Mouse (Mus musculus) lung, embryonic 16.5 days (tissue): Measurements from ENCODE around the gene Rnf130. TPM values are rescaled to one million over a fixed set of nuclear protein-coding genes. Genes with fewer than 3 reads are reported as not detected.
"Not testable (repeated sequence)": the region's sequence is repeated elsewhere in the genome, so short reads cannot be mapped to it uniquely, and the experiment has no call there.

Source experiments
- ATAC-seq: fragments of 200-750 bp; cut with Nextera tagmentation; 2 replicates; pipeline ENCODE4 v1.8.0; 2017; ENCODE audit warnings: low read depth, mild to moderate bottlenecking, moderate library complexity
- H3K27ac ChIP-seq: fragments of 300-500 bp; sonication (generic); 2 replicates; pipeline ENCODE4 v1.5.1; 2014; ENCODE audit warnings: mild to moderate bottlenecking, control low read depth, low read length
- H3K27me3 ChIP-seq: fragments of 300-500 bp; sonication (generic); 2 replicates; pipeline ENCODE4 v1.6.1; 2014; ENCODE audit warnings: low read depth, low read length, mixed read lengths; ENCODE audit not compliant: control insufficient read depth, insufficient read depth
- H3K36me3 ChIP-seq: fragments of 300-500 bp; sonication (generic); 2 replicates; pipeline ENCODE4 v1.6.1; 2014; ENCODE audit warnings: low read length; ENCODE audit not compliant: control insufficient read depth, insufficient read depth
- H3K4me1 ChIP-seq: fragments of 300-500 bp; sonication (generic); replicated peaks from 2 replicates; pipeline ENCODE4 v1.6.1; 2014; ENCODE audit warnings: low read length, mixed read lengths; ENCODE audit not compliant: control insufficient read depth, insufficient read depth
- H3K4me2 ChIP-seq: fragments of 300-500 bp; sonication (generic); 2 replicates; pipeline ENCODE4 v1.6.1; 2014; ENCODE audit warnings: low read depth, low read length, control low read depth
- H3K4me3 ChIP-seq: fragments of 300-500 bp; sonication (generic); 2 replicates; pipeline ENCODE4 v1.5.1; 2014; ENCODE audit warnings: mild to moderate bottlenecking, low read length, control low read depth
- H3K9ac ChIP-seq: fragments of 300-500 bp; sonication (generic); 2 replicates; pipeline ENCODE4 v1.6.1; 2014; ENCODE audit warnings: low read length, control low read depth
- H3K9me3 ChIP-seq: fragments of 300-500 bp; sonication (generic); 2 replicates; pipeline ENCODE4 v1.6.1; 2016; ENCODE audit warnings: low read length; ENCODE audit not compliant: control insufficient read depth
- WGBS: fragments of 180-500 bp; shearing (Covaris S2); extraction: QIAGEN DNeasy Blood & Tissue Kit; methylation state at CpG from one replicate; pipeline ENCODE4 v1.1.7; 2014; 5-methylcytosine and 5-hydroxymethylcytosine counted together
- polyA plus RNA-seq: library from polyadenylated mRNA; unstranded; fragments of >200 nt; fragmentation: Nextera tagmentation; extraction: Ambion mirVana; gene quantifications from 2 replicates; pipeline ENCODE4 v1.2.1, GENCODE M21; 2015

Gene Rnf130
- polyA plus RNA-seq, 1 experiment from 2014 or later, result 38.3 TPM

GRCm38 (mm10) chr11:50089840-50090239 lies 64.7 kb downstream of the Rnf130 start:
- ATAC-seq, result no peak
- Histone ChIP-seq H3K4me1 (no peaks in the 10 kb centered on the region), H3K27me3 (no peaks in the 10 kb centered on the region), H3K4me2 (no peak overlapping the region), H3K9ac (no peak overlapping the region), H3K4me3 (no peak overlapping the region), H3K9me3 (no peaks in the 10 kb centered on the region), H3K36me3 (peaks cover 10% of the 10 kb centered on the region), H3K27ac (no peak overlapping the region)
- WGBS, result 79% methylated on average over 1 of the region's 1 CpGs

DNA sequence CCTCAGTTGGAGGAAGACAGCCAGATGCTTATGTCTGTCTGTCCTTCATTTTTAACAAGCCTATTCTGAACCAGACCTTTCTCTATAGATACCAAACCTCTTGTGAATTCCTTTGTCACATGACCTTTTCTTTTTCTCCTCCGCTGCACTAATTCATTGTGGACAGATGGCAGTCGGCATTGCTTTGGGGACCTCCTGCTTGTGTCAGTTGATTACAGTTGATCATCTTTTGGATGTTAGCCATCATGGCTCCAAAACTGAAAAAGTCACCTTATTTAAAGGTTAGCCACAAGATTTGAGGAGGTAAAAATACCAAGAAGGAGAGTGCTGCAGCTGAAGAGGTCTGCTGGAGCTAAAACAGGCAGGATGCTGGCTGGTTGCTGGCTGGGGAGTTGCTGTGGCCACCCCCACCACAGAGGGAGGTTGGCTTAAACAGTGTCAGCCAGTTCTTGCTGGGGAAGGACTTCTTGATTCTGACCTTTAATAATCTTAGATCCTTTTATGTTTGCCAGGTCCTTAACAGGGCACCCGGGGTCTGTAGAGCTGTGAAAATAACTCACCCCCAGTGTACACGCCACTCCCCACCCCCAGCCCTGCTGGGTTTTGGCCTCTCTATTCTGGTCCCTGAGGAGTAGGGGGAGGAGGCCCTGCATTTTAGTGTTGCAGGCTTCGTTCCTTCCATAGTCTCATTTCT lies 66.0 kb downstream of the Rnf130 start:
- H3K27ac ChIP-seq, result no peak overlapping the region
- H3K36me3 ChIP-seq, result peaks cover 10% of the 10 kb centered on the region
- ATAC-seq, result no peak
- H3K4me3 ChIP-seq, result no peak overlapping the region
- no peaks in the 10 kb centered on the region for H3K27me3 ChIP-seq
- H3K4me2 ChIP-seq, result no peak overlapping the region
- no peaks in the 10 kb centered on the region for H3K9me3 ChIP-seq
- H3K4me1 ChIP-seq, result no peaks in the 10 kb centered on the region
- 57% methylated on average over 5 of the region's 5 CpGs for whole genome bisulfite sequencing
- no peak overlapping the region for H3K9ac ChIP-seq

DNA sequence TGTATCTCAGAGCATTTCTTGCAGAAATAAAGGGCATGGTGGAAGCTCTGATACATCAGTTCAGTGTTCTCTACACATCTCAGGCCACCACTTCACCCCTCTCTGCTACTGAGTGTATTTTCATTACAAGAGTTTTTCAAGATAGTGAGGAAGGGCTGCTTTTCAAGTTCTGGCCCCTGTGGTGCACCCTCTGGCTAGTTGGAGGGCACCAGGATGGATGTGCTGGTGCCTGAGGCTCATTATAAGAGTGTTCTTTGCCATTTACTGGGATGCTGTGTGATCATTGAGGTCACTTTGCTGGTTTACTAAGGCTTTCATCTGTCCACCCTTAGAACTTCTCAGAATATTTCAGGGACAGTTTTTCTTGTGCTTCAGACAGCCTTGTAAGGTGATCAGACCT lies 66.5 kb downstream of the Rnf130 start:
- Histone ChIP-seq H3K27ac (no peak overlapping the region), H3K9ac (no peak overlapping the region), H3K4me2 (no peak overlapping the region), H3K36me3 (peaks cover 10% of the 10 kb centered on the region), H3K9me3 (no peaks in the 10 kb centered on the region), H3K27me3 (no peaks in the 10 kb centered on the region), H3K4me1 (no peaks in the 10 kb centered on the region), H3K4me3 (no peak overlapping the region)
- no peak for ATAC-seq

DNA sequence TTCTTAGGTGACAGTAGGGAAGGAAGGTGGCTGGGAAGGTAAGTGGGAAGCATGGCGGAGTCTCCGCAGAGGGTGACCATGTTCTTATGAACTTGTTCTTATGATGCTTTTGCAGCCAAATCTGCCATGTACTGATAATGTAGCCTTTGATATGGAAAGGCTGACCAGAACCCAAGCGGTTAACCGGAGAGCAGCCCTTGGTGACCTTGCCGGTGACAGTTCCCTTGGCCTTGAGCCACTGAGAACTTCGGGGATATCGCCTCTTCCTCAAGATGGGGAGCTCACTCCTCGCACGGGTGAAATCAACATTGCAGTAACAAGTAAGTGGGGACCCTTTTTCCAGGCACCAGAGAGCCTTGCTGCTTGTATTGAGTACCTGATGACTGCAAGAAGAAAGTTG lies 70.5 kb downstream of the Rnf130 start:
- no peak overlapping the region for H3K9ac ChIP-seq
- no peak overlapping the region for H3K27ac ChIP-seq
- no peaks in the 10 kb centered on the region for H3K4me1 ChIP-seq
- H3K4me2 ChIP-seq, result no peak overlapping the region
- H3K9me3 ChIP-seq, result no peaks in the 10 kb centered on the region
- peaks cover 6% of the 10 kb centered on the region; the same call in 1 of the 2 replicates for H3K36me3 ChIP-seq
- H3K27me3 ChIP-seq, result no peaks in the 10 kb centered on the region
- WGBS, result 73% methylated on average over 9 of the region's 9 CpGs
- ATAC-seq, result no peak
- H3K4me3 ChIP-seq, result no peak overlapping the region

GRCm38 (mm10) chr11:50097091-50097490 lies 71.9 kb downstream of the Rnf130 start:
- no peak overlapping the region for H3K4me3 ChIP-seq
- 92% methylated on average over 6 of the region's 6 CpGs for WGBS
- no peaks in the 10 kb centered on the region for H3K27me3 ChIP-seq
- no peak overlapping the region for H3K27ac ChIP-seq
- H3K9me3 ChIP-seq, result no peaks in the 10 kb centered on the region
- no peak for ATAC-seq
- no peak overlapping the region for H3K9ac ChIP-seq
- no peaks in the 10 kb centered on the region for H3K4me1 ChIP-seq
- H3K4me2 ChIP-seq, result no peak overlapping the region
- H3K36me3 ChIP-seq, result peaks cover 6% of the 10 kb centered on the region; the same call in 1 of the 2 replicates

DNA sequence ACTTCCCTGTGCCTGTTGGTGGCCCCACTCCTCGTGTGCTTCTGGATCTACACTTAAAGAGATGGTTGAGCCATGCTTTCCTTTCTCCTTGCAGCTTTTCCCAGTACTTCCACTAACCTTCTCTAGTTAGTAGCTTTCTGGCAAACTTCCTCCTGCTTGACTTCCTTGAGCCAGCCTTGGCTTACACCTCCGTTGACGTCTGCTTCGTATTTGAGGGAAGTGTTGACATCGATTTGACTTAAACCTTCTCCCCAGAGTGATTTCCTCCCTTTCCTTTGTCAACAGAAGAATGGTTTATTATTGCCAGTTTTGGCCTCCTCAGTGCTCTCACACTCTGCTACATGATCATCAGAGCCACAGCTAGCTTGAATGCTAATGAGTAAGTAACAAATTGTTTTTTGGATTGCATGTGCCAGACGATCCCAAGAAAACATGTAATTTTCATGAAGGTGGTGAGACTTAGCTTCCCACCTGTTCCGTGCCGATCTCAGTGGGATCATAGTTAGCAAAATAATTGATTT lies 73.9 kb downstream of the Rnf130 start:
- ATAC-seq, result no peak
- Histone ChIP-seq H3K36me3 (peaks cover 3% of the 10 kb centered on the region; the same call in 1 of the 2 replicates), H3K4me1 (no peaks in the 10 kb centered on the region), H3K27me3 (no peaks in the 10 kb centered on the region), H3K27ac (peak overlapping the region; percentile 37), H3K4me3 (no peak overlapping the region), H3K9ac (no peak overlapping the region), H3K4me2 (no peak overlapping the region), H3K9me3 (no peaks in the 10 kb centered on the region)
- WGBS, result 69% methylated on average over 8 of the region's 8 CpGs

- no peaks in the 10 kb centered on the region for H3K4me1 ChIP-seq
- H3K36me3 ChIP-seq, result peaks cover 3% of the 10 kb centered on the region; the same call in 1 of the 2 replicates
- no peaks in the 10 kb centered on the region for H3K9me3 ChIP-seq
- no peak overlapping the region; the same call in 1 of the 2 replicates for H3K27ac ChIP-seq
- no peaks in the 10 kb centered on the region for H3K27me3 ChIP-seq
- no peak for ATAC-seq
- WGBS, result 47% methylated on average over 2 of the region's 2 CpGs
- H3K4me2 ChIP-seq, result no peak overlapping the region
- H3K4me3 ChIP-seq, result no peak overlapping the region
- H3K9ac ChIP-seq, result no peak overlapping the region
These were observed 74.5 kb downstream of the Rnf130 start for GRCm38 (mm10) chr11:50099692-50100091.

DNA sequence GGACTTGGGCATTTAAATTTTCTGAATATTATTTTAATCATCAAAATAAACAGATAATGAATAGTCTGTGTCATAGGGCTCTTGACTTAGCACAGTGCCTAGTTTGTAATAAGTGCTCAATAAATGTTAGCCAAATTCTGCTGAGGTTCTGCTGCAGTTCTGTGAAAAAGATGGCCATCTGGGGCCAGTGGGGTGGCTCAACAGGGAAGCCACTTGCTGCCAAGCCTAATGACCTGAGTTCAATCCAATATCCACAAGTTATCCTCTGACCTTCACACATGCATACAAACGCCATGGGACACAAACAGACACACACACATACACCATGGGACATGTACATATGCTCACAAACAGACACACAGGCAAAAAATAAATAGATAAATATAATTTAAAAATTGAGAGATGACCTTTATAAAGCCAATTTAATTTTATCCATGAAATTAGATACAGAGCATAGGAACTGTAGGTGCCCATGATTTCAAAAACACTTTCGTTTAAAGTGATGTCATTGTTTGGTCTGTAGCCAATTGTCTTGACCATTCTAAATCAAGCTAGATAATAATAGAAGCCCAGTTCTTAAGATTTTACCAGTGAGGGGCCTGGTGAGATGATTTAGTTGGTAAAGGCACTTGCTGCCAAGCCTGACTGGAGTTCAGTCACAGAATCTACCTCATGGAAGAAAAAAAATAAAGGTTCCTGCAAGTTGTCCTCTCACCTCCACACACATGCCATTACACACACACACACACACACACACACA lies 75.6 kb downstream of the Rnf130 start:
- peaks cover 1% of the 10 kb centered on the region; the same call in 1 of the 2 replicates for H3K36me3 ChIP-seq
- H3K9ac ChIP-seq, result no peak overlapping the region
- no peak overlapping the region for H3K4me2 ChIP-seq
- 81% methylated on average over 2 of the region's 2 CpGs for WGBS
- H3K9me3 ChIP-seq, result no peaks in the 10 kb centered on the region
- no peak overlapping the region for H3K27ac ChIP-seq
- no peaks in the 10 kb centered on the region for H3K4me1 ChIP-seq
- H3K27me3 ChIP-seq, result no peaks in the 10 kb centered on the region
- H3K4me3 ChIP-seq, result no peak overlapping the region
- ATAC-seq, result no peak

DNA sequence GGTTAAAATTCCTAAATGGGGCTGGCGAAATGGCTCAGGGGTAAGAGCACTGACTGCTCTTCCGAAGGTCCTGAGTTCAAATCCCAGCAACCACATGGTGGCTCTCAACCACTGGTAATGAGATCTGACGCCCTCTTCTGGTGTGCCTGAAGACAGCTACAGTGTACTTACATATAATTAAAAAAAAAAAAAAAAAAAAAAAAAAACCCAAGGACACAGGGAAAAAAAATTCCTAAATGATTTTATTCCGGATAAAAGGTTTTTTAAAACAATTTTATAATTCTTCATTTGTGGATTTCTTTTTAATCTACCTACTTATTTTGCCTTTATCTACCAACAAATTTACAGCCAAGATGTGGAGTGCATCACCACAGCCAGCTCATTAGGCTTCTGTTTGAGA lies 76.8 kb downstream of the Rnf130 start:
- H3K9me3 ChIP-seq, H3K9ac ChIP-seq, H3K4me2 ChIP-seq, H3K27ac ChIP-seq, ATAC-seq, H3K27me3 ChIP-seq, H3K36me3 ChIP-seq, H3K4me3 ChIP-seq, H3K4me1 ChIP-seq: not testable (repeated sequence)
- WGBS, result 89% methylated on average over 4 of the region's 4 CpGs
